Mouse (Mus musculus) B cell, adult 2 months (primary cell): ENCODE results near the gene Acp2.

Experiments used
- DNase-seq, 2 experiments: peaks; one replicate each; pipeline ENCODE4 v3.0.0; 2022

The Acp2 gene

GRCm38 (mm10) chr2:91256256-91257125 lies 53.8 kb downstream of the Acp2 start:
- peak; percentile 25 to 41 for DNase-seq

DNA sequence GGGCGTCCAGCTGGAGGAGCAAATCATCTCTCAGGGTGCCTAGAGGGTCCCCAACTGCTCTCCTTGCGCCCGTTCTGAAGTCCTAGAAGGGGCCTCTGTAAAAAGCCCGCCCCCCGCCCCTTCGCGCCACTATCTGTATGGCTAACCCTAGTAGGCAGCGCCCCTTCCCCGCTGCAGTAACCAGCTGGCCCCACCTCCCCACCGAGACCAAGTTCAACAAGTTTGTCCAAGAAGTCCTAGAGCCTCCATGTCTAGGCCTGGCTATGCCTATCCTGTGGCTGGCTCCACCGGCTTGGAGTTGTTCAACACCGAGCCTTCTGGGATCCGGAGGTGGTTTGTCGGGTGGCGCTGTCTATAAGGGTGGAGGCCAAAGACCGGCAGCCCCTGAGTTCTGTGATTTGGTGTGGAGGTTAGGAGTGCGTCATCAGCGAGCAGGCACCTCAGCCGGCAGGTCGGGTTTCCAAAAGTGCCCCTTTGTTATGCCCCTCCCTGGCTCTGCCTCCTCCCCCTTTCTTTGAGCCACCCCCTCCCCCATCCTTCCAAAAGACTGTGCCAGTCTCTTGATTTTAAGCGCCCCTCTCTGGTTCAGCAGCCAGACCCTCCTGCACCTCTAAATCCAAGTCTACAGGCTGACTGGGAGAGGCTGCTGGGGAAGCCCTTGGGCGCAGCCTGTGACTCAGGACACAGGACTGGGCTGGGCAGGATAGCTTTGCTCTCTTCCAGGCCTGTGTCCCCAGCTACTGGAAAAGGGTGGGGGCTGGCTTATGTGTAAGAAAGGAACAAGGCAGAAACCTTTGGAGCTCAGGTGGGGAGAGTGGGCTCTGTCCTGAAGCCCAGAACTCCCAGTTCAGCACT lies 54.7 kb downstream of the Acp2 start:
- peak; percentile 29 to 32 for DNase-seq

DNA sequence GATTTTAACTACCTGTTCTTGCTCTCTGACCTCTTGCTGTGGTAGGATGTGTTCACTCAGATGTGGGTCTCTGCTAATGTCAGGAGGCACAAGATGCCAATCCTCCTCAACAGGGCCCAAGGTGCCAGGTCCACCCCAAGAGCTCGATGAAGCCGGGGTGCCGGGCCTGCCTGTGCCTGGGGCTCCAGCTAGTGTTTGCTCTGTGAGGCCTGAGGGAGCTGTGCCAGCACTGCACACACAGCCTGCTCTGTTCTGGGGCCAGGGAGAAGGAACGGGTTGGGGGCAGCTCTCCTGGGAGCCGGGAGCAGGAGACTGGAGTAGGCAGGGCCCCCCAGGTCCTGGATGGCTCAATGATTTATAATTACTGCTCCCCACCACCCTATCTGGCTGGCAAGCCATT lies 55.4 kb downstream of the Acp2 start:
- no peak for DNase-seq

DNA sequence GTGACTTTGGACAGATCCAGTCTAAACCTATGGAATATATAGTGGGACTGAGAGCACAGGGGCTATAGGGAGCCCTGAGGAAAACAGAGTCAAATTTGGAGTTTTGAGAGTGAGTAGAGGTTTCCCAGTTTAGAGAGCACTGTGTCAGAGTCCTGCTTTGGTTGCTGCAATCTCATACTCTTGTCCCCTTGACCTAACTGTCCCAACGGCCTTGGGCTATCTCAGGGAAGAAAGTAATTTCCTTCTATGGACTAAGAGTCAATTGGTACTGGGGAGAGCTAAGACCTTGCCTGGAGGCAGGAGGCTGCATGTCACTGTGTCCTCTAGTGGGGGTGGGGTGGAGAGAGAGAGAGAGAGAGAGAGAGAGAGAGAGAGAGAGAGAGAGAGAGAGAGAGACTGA lies 56.1 kb downstream of the Acp2 start:
- DNase-seq = no peak

- no peak for DNase-seq
Observed at GRCm38 (mm10) chr2:91259493-91259892, 56.8 kb downstream of the Acp2 start.
